Mouse (Mus musculus) kidney, adult 2 months (tissue): Measurements from ENCODE around the gene Mast4.

Experiments used
- CTCF ChIP-seq: fragments of 200-500 bp; conservative IDR thresholded peaks from 2 replicates; pipeline ENCODE4 v1.5.1; 2011; ENCODE audit warnings: low read depth, mild to moderate bottlenecking, control low read depth, low read length, moderate library complexity, mixed read lengths; ENCODE audit not compliant: insufficient read depth, insufficient read length
- POLR2A ChIP-seq: fragments of 200-500 bp; IDR thresholded peaks from one replicate; pipeline ENCODE4 v1.6.1; 2011; ENCODE audit warnings: low read depth, low read length, control low read depth

- TF ChIP-seq POLR2A = no peak
- no peak for TF ChIP-seq CTCF
Observed at GRCm38 (mm10) chr13:102842237-102842636, 492.1 kb downstream of the Mast4 start.
